Comparison of ENCODE assay signal across 8 mouse cellular contexts in the genomic region with DNA sequence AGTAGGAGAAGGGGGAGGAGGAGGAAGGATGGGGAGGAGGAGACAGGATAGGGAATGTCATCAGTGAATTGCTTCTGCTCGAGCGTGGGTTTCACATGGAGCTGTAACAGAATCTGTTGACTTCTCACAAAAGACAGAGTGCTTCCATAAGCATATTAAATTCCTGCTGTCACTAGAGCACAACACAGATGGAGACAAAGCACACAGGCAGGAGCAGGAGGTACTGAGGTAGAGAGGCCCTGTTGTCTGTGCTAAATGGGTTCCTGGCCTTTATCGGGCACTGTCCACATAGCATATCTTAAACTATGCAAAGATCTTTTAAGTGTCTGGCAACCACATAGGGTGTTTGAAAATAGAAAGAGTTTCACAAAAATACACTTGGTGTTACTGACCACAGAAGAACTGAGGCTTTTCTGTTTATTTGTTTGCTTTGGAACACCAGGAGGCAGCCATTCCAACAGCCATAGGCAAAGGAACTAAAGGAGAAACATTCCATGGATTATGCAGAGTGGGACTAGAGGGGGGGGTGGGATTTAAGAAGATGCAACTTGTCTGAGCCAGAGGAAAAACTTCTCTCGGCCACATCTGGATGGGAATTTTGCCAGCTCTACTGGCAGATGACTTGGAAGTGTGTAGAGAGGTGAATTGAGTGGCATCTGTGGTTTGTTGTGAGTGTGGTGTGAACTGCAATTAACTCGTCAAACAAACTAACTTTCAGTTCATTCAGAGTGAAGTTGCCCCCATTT.
DNase-seq lines count a peak whose midpoint lies in the region; ATAC-seq and TF ChIP-seq lines count a peak whose summit lies in the region.

No protein-coding gene starts in this region.

- H3K27ac ChIP-seq in heart, embryonic 15.5 days, result peak overlapping the region; percentile 77
- no peak overlapping the region for H3K27ac ChIP-seq in midbrain, embryonic 11.5 days (ENCODE audit: low read depth, low read length)
- H3K27ac ChIP-seq in midbrain, embryonic 15.5 days, result no peak overlapping the region
- H3K27ac ChIP-seq in embryonic fibroblast, embryonic 13.5 days (ENCODE audit: insufficient read depth, low read length), result peak overlapping the region; percentile 51
- H3K27ac ChIP-seq in stomach, embryonic 15.5 days, result peak overlapping the region; percentile 3; the same call in 1 of the 2 replicates

- no peaks in the 10 kb centered on the region for H3K27me3 ChIP-seq in heart, embryonic 15.5 days
- H3K27me3 ChIP-seq in midbrain, embryonic 11.5 days (ENCODE audit: control insufficient read depth, insufficient read depth, low read length), result no peaks in the 10 kb centered on the region
- H3K27me3 ChIP-seq in midbrain, embryonic 15.5 days (replicated peaks), result no peaks in the 10 kb centered on the region
- H3K27me3 ChIP-seq in stomach, embryonic 15.5 days (replicated peaks), result no peaks in the 10 kb centered on the region

- H3K4me1 ChIP-seq in heart, embryonic 15.5 days (replicated peaks), result peaks cover 14% of the 10 kb centered on the region
- peaks cover 15% of the 10 kb centered on the region for H3K4me1 ChIP-seq in midbrain, embryonic 11.5 days (ENCODE audit: control insufficient read depth, insufficient read depth, low read length)
- H3K4me1 ChIP-seq in midbrain, embryonic 15.5 days, result peaks cover 9% of the 10 kb centered on the region
- peaks cover 15% of the 10 kb centered on the region for H3K4me1 ChIP-seq in embryonic fibroblast, embryonic 13.5 days (ENCODE audit: control insufficient read depth, insufficient read depth, low read length)
- no peaks in the 10 kb centered on the region for H3K4me1 ChIP-seq in stomach, embryonic 15.5 days

- no peaks in the 10 kb centered on the region for H3K9me3 ChIP-seq in heart, embryonic 15.5 days (replicated peaks)
- no peaks in the 10 kb centered on the region for H3K9me3 ChIP-seq in midbrain, embryonic 11.5 days (ENCODE audit: control insufficient read depth, low read length)
- no peaks in the 10 kb centered on the region for H3K9me3 ChIP-seq in midbrain, embryonic 15.5 days
- no peaks in the 10 kb centered on the region for H3K9me3 ChIP-seq in stomach, embryonic 15.5 days

- ATAC-seq in heart, embryonic 15.5 days (replicated peaks; ENCODE audit: insufficient number of reproducible peaks, insufficient read depth, low FRiP score, low read depth), result peak; percentile 58
- 0 out of 2 replicates have a peak, but pooled peaks have one; percentile 20 for ATAC-seq in midbrain, embryonic 11.5 days (ENCODE audit: low FRiP score)
- ATAC-seq in midbrain, embryonic 15.5 days (replicated peaks), result no peak
- no peak for ATAC-seq in stomach, embryonic 15.5 days (ENCODE audit: insufficient read depth, low FRiP score, low read depth)

- no peak for DNase-seq in heart, postnatal 4 days
- DNase-seq in midbrain, embryonic 11.5 days (ENCODE audit: low spot score, missing footprints), result peak; percentile 86
- DNase-seq in spleen, postnatal 14 days (ENCODE audit: low spot score in 2 of 2), result no peak
- DNase-seq in ovary, postnatal 14 days (ENCODE audit: low spot score), result no peak

- no peaks in the 10 kb centered on the region for H3K36me3 ChIP-seq in heart, embryonic 15.5 days
- H3K36me3 ChIP-seq in midbrain, embryonic 11.5 days (ENCODE audit: control insufficient read depth, insufficient read depth, low read length), result no peaks in the 10 kb centered on the region
- no peaks in the 10 kb centered on the region for H3K36me3 ChIP-seq in midbrain, embryonic 15.5 days (replicated peaks)
- H3K36me3 ChIP-seq in stomach, embryonic 15.5 days, result no peaks in the 10 kb centered on the region

- TF ChIP-seq CTCF in embryonic fibroblast, embryonic 13.5 days (IDR thresholded peaks at IDR 0.05; ENCODE audit: borderline replicate concordance, insufficient read depth, low read length), result no peak

- no peak for TF ChIP-seq POLR2A in embryonic fibroblast, embryonic 13.5 days (IDR thresholded peaks at IDR 0.05; ENCODE audit: low read depth, low read length)

- no peak overlapping the region for H3K4me2 ChIP-seq in heart, embryonic 15.5 days
- no peak overlapping the region for H3K4me2 ChIP-seq in midbrain, embryonic 11.5 days
- H3K4me2 ChIP-seq in midbrain, embryonic 15.5 days, result no peak overlapping the region
- H3K4me2 ChIP-seq in stomach, embryonic 15.5 days, result no peak overlapping the region

- H3K4me3 ChIP-seq in heart, embryonic 15.5 days, result no peak overlapping the region
- no peak overlapping the region for H3K4me3 ChIP-seq in midbrain, embryonic 11.5 days (ENCODE audit: low read depth, low read length)
- no peak overlapping the region for H3K4me3 ChIP-seq in midbrain, embryonic 15.5 days
- no peak overlapping the region for H3K4me3 ChIP-seq in embryonic fibroblast, embryonic 13.5 days (ENCODE audit: insufficient read depth, low read length)
- H3K4me3 ChIP-seq in stomach, embryonic 15.5 days (replicated peaks), result no peak overlapping the region

- H3K9ac ChIP-seq in heart, embryonic 15.5 days, result no peak overlapping the region
- no peak overlapping the region for H3K9ac ChIP-seq in midbrain, embryonic 11.5 days (ENCODE audit: low read length)
- H3K9ac ChIP-seq in midbrain, embryonic 15.5 days, result no peak overlapping the region
- no peak overlapping the region for H3K9ac ChIP-seq in stomach, embryonic 15.5 days

- 26% methylated on average over 5 of the region's 5 CpGs for WGBS in heart, embryonic 15.5 days
- WGBS in midbrain, embryonic 11.5 days, result 32% methylated on average over 5 of the region's 5 CpGs
- 47% methylated on average over 5 of the region's 5 CpGs for WGBS in midbrain, embryonic 15.5 days
- 38% methylated on average over 5 of the region's 5 CpGs for WGBS in stomach, embryonic 15.5 days

Comparison
In these comparisons a context has a peak if more than half of its experiments do, and no peak if none do; other contexts are left out.
1. ATAC-seq: peak in heart, embryonic 15.5 days (single experiment) and midbrain, embryonic 11.5 days (single experiment); none in midbrain, embryonic 15.5 days (single experiment) and stomach, embryonic 15.5 days (single experiment).
2. H3K27ac ChIP-seq: peak in heart, embryonic 15.5 days (single experiment), embryonic fibroblast, embryonic 13.5 days (single experiment) and stomach, embryonic 15.5 days (single experiment); none in midbrain, embryonic 11.5 days (single experiment) and midbrain, embryonic 15.5 days (single experiment).